Mouse (Mus musculus): ENCODE measurements around the gene Ptprc.
A peak's percentile ranks its signal among the peaks of the same experiment; 100 is the strongest.

Gene Ptprc

DNA sequence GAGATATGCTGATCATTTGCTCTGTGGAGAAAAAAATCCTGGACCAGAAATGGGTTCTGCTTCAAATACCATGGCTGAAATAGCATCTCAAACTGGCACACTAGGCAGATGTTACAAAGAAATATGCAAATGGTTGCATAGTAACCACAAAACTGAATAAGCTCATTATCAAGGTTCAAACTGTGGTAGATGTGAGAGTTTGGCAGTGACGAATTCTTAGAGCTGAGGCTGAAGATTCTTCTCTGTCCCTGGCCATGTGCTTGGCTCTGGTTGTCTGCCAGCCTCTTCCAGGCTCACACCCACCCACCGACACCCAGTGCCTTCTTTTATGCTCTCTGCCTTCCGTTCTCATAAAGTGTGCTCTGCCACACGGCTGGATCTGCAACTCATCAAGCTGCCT, 26.7 kb downstream of the Ptprc start:
- peak; percentile 70 for DNase-seq (ENCODE audit: low spot score)

GRCm38 (mm10) chr1:138145571-138145970, 29.9 kb downstream of the Ptprc start:
- no peak for DNase-seq (ENCODE audit: low spot score)

GRCm38 (mm10) chr1:138145148-138145547, 30.4 kb downstream of the Ptprc start:
- no peak for DNase-seq (ENCODE audit: low spot score)

- DNase-seq (ENCODE audit: low spot score) = no peak
These were observed 31.1 kb downstream of the Ptprc start for GRCm38 (mm10) chr1:138144365-138144764.

DNA sequence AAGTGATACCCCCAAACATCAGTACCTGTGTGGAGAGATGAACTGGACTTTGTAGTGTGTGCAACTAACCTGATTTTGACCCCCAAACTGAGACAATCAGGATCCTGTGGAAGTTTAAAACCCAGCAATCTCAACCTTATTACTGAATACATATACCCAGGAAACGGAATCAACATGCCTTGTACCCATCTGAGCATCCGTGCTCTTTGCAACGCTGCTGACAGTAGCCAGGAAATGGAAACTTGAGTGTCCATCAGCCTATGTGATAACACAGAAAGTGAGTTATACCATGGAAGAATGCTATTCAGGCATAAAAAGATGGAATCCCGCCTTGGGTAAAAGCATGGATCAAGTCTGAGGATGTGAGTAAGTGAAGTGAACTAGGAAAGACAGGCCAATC, 34.7 kb downstream of the Ptprc start:
- no peak for DNase-seq (ENCODE audit: low spot score)

- DNase-seq (ENCODE audit: low spot score) = no peak
These were observed 37.8 kb downstream of the Ptprc start for GRCm38 (mm10) chr1:138137696-138138095.

DNA sequence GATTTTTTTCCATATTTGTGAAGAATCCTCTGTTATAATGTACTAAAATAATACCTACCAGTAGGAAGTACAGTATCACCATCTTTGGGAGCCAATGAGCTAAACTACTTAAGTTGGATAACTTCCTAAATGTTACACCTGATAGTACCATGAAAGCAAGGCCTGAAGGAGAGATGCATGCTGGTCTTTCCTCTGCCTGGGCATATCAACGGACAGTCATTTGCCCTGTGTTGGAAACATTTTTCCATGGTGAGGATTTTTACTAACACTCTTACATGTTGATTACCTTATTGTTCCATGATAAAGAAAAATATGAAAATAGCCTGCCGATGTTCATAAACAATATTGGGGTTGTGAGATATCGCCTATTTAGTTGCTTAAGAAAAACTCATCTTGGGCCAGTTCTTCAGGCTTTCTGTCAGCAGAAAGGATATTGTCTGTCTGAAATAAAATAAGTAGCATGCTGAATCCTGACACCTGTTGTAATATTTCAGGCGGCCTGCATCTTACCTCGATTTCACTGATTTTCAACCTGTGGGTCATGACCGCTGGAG, 38.4 kb downstream of the Ptprc start:
- no peak for DNase-seq (ENCODE audit: low spot score)

DNA sequence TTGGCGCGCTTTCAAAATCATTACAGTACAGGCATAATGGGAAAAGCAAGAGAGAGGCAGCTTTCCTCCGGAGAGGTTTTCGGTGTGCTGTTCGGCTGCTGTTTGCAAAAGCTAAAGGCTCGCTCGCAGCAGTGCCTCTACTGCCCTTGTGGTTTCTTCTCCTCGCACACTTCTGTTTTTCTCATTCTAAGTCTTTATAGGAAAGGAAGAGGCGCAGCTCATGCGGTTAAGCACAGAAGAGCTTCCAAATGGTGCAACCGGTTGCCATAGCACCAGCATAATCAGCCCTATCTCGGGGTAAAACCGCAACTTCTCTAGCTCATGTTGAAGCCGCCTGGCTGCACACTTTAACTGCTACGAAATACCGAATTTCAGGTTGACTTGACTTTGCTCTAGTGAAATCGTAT, 39.1 kb downstream of the Ptprc start:
- DNase-seq (ENCODE audit: low spot score) = peak; percentile 59

DNA sequence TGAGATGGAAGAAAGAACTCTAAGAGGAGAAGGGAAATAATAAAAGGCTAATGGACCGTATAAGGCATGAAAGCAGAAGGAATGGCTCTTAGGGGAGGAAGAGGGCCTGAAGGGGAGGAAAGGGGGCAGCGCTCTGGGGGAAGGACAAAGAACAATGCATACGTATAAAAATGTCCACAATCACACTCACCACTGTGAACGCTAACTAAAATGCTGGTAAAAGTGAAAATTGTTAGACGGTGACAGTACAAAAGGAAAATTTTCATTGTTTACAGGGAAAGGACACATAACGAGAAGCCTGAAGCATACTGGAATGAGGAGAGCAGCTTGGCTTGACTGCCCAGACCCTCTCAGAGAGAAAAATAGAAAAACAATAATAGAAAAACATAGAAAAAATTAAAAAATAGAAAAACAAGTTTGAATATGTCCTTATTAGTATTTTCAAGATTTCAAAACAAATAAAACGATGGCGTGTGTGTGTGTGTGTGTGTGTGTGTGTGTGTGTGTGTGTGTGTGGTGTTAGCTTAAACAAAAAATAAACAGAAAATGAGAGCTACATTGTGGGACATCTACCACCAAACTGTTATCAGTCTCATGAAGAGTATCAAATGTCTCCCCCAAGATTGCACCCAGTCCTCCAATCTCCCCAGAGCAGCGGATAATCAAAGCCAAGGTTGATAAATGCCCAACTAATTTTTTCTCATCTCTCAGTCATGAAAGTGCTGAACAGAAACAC, 39.7 kb downstream of the Ptprc start:
- DNase-seq (ENCODE audit: low spot score) = no peak

DNA sequence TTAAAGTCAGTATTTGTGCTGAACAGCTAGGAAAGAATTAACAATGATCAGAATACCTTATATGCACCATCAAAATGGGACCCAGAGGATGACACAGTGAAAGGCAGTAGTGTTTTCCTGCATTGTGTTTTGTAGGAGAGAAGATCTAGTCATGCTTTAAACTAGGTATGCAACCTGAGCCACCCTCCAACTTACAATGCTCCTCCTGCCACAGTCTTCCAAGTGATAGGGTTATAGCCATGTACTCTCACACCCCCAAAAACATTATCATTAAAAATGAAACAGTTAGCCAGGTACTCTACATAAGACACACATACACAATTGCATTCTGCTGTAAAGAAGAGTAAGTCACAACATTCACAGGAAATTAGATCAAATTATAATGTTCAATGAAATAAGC, 40.4 kb downstream of the Ptprc start:
- DNase-seq (ENCODE audit: low spot score) = no peak

DNA sequence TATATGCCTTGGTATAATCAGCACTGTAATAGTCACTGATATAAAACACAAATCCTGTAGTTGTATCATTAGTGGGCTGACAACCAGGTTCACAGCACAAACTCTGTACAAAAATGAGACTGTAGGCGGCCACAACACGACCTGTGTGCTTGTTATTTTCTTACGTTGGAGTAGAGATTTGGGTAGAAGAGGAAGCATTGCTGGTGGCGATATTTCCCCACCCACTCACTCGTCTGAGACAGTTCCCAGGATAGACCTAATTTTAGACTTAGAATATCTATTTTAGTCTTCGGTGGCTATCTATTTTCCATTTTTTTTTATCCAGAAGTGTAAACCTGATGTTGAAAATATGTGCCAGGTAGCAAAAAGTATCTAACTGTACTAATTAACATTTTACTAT, 41.2 kb downstream of the Ptprc start:
- DNase-seq (ENCODE audit: low spot score) = no peak

GRCm38 (mm10) chr1:138131739-138132138, 43.8 kb downstream of the Ptprc start:
- no peak for DNase-seq (ENCODE audit: low spot score)

GRCm38 (mm10) chr1:138130145-138130544, 45.4 kb downstream of the Ptprc start:
- DNase-seq (ENCODE audit: low spot score) = no peak

- DNase-seq (ENCODE audit: low spot score) = no peak
These were observed 48.7 kb downstream of the Ptprc start for GRCm38 (mm10) chr1:138126843-138127242.

DNA sequence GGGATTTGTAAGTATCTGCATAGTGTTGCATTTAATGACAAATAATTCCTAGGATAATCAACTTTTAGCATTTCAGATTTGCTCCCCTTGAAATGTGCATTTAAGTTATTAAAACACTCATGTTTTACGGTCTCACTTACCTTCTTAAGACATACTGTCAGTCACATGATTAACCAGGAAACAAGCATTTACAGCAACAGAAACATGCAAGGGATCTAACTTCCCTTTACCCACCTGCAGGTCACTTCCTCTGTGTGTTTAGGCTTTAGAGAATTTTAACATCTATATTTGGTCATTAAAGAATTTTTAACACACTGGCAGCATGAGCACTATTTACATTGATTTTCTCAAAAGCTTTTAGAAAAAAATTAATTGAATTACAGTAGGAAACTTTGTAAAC, 50.2 kb downstream of the Ptprc start:
- no peak for DNase-seq (ENCODE audit: low spot score)

DNA sequence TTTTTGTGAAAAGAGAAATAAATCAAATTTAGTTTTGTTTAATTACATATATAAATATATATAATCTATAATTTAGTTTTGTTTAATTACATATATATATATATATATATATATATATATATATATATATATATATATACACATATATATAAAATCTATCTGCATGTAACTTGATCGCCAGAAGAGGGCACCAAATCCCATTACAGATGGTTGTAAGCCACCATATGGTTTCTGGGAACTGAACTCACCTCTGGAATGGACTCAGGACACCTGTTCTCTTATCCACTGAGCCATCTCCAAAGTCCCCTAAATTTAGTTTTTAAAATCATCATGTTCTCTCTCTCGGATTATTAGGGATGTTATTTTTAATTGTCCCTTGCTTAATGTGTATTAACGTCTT, 51.6 kb downstream of the Ptprc start:
- DNase-seq (ENCODE audit: low spot score) = no peak

GRCm38 (mm10) chr1:138119895-138120294, 55.6 kb downstream of the Ptprc start:
- no peak for DNase-seq (ENCODE audit: low spot score)

DNA sequence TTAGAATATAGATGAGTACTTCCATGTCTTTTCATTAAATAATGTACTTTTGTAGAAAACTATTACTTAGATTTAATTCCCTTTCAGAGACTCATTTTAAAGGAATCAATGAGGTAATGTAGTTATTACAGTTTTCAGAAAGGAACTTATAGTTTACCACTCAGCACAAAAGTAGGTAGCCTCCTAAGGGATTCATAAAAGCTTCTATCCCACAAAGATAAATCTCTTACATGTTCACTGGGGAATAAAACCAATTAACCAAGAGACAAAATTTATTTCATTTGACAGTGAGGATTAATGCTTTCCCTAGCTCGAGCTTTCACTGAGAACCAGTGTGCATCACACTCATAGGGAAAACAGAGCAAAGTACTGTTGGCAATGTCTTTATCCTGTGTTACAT, 82.3 kb downstream of the Ptprc start:
- no peak for DNase-seq (ENCODE audit: low spot score)

GRCm38 (mm10) chr1:138085810-138086209, 89.7 kb downstream of the Ptprc start:
- DNase-seq (ENCODE audit: low spot score) = no peak

DNA sequence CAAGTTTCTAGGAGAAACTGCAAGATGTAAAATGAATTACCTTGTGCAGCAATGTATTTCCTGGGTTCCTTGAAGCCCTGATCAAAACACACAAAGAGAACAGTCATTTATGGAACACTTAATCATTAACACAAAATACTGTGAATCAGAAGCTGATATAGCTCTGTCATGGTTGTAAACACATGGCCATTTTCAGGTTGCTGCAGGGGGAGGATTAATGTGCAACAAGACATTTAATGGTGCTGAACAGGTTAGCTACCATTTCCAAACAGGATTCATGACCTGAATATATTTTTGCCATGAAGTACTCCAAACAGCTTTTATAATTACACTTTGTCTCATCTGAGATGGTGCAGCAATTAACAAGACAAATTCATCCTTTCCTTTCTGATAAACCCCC, 91.8 kb downstream of the Ptprc start:
- no peak for DNase-seq (ENCODE audit: low spot score)

- DNase-seq (ENCODE audit: low spot score) = no peak
These were observed 95.2 kb downstream of the Ptprc start for GRCm38 (mm10) chr1:138080308-138080707.

GRCm38 (mm10) chr1:138044196-138044945, 131.1 kb downstream of the Ptprc start:
- DNase-seq (ENCODE audit: low spot score) = peak; percentile 71

- no peak for DNase-seq (ENCODE audit: low spot score)
These were observed 135.0 kb downstream of the Ptprc start for GRCm38 (mm10) chr1:138040556-138040955.
